Mouse (Mus musculus) retina, postnatal 1 day (tissue): ENCODE data around the gene Ptgs1.

ENCODE experiments used
- DNase-seq: peaks from one replicate; pipeline ENCODE4 v3.0.0-alpha.2; 2012

Ptgs1 gene

DNA sequence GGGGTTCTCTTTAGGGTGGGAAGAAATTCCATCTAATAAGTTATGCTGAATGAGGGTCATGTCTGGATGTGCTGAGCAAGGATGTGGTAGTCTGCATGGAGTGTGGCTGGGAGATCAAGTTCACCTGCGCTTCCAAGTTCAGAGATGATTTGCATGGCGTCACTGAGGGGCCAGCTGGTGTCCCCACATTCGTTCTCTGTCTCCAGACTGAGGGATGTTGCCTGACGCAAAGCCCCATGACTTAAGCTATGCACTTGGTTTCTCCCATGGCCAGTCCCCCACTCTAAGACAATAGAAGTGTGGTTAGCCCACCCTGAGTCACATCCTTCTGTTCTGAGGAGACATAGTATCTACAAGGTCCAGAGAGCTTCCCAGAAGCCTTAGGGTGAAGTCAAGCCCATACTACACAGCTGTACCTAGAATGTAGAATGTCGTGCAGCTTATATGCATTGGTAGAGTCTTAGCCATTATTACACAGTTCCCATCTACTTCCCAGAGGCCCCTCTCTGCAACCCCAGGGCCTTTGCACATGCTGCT is 15.0 kb upstream of the Ptgs1 start:
- no peak for DNase-seq

DNA sequence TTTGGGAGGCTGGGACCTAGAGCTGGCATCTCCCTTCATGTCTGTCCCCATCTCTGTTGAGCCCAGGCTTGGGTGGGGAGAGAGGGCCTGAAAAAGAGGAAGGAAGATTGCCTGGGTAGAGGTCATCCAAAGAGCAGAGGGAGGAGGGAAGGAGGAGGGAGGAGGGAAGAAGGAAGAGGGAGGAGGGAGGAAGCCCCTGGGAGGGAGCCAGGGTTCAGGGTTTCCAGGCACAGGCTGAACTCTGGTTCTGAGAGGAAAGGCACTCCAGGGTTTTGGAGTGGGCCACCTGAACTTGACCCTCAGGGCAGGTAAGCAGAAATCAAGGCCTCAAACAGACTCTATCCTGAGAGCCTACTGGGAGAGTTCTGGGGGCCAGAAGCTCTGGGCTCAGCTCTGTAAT is 13.7 kb upstream of the Ptgs1 start:
- no peak for DNase-seq

DNA sequence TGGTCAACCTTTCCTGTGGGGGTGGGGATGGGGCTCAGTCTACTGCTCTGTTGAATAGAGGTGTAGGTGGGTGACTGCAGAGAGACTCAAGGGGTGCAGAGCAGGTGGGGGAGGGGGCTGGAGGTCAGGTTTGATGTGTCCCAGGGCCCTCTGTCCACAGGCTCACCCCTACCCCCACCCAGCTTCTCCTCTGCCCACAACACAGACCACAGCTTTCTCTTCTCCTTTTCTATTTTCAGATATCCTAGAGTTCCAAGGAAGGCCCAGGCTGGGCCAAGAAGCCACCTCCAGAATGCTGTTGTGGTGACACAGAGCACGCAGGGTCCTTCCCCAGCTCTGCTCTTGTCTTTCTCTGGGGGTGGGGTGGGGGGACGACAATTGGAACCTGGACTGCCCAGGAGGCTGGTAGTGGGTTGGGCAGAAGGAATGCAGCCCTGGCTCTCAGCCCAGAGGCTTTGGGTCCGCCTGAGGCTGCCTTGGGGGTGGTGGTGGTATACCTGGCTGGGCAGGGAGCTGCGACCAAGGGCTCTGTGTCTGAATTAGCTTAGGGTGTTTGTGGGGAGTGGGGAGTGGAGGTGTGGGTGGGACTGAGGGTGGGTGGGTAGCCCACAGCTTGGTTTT is 13.2 kb upstream of the Ptgs1 start:
- DNase-seq = no peak

DNA sequence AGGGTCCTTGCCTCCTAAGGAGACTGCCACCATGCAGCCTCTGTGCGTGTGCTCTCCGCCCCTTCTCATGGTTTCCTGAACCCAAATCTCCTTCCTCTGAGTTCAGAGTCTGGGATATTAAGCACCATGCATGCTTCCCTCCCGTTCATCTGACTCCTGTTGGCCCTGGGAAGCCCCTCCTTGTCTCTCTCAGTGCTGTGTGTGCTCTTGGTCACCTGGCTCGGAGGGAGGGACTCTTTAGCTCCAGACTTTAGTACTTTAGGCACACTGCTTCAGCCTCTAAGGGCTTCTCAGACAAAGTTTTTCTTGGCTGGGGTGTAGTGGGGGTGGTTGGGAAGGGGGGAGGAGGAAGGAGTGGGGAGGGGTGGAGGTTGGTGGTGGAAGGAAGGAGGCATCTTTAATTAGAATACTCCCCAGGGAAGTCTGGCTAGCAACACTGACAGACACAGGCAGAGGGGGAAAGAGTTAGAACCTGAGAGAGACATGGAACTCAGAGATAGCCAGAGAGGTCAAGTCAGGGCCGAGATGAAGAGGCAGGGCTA is 12.5 kb upstream of the Ptgs1 start:
- DNase-seq = no peak

DNA sequence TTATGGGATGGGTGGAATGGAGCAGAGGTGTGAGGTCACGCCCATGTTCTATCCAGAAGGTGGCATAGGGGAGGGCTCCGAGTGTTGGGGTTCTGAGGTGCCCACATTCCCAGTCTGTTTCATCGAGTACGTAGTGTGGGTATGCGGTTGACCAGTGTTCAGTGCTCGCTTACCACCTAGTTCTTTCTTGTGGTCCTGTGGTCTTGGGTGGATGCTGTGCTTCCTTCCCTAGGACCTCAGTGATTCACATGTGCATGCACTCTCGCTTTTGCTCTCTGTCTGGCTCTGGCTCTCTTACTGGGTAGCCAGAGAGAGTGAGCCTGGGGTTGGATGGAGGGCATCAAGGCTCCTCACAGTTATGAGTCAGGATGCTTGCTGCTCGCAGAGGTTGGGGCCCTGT is 10.1 kb upstream of the Ptgs1 start:
- no peak for DNase-seq

DNA sequence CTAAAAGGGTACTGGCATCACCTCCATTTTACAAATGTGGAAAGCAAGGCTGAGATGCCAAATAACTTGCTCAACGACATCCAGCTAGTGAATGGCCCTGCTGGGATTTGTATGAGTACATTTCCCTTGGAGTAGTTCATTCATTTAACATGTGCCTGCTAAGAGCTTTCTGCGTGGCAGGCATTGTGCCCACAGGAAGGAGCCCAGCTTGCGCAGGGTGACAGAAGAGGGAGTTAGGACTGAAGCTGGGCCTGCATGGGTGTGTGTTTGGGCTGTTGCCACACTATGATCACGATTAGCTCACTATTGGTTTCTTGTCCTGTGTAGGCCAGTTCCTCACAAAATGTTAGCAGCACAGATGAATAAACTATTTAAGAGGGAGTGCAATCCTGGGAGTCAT is 9.3 kb upstream of the Ptgs1 start:
- DNase-seq = no peak

DNA sequence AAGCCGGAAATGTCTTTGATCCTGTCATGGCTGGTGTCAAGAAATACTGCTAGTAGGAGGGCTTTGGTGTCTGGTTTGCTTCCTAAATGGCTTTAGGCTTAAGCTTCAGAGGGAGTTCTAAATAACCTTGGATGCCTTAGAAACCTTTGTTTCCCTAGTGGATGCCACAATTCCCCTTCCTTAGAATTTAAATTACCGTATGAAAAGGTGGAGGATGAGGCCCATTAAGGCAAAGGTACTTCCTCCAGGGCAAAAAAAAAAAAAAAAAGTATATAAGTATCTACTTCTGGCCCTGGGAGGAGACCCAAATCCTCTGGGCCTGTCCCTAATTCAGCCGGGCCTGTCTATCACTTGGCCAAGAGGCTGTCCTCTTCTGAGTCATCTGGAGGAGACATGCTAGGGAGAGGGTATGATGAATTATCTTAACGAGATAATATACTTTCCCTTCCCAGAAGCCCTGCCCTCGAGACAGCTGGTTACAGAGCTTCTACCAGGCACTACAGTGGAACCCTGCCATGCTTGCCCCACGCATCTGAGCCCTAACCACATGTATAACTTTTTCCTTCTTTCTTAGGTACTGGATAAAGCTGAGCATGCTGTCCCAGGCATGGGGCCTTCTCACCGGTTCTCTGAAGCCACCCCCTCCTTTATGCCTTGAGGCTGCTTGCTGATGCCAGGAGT is 7.9 kb upstream of the Ptgs1 start:
- DNase-seq = no peak

DNA sequence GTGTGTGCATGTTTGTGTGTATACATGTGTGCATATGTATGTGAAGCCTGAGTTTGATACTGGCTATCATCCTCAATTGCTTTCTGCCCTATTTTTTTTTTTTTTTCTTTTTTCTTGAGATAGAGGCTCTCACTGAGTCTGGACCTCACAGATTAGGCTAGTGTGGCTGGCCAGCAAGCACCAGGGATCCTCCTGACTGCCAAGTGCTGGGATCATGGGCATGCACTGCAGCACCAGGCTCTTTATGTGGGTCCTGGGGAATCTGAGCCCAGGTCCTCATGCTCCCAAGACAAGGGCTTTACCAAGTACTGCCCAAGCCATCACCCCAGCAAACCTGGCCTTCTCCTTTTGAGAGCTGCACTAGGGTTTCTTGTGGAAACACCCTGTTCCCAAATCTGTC is 6.8 kb upstream of the Ptgs1 start:
- DNase-seq = no peak

DNA sequence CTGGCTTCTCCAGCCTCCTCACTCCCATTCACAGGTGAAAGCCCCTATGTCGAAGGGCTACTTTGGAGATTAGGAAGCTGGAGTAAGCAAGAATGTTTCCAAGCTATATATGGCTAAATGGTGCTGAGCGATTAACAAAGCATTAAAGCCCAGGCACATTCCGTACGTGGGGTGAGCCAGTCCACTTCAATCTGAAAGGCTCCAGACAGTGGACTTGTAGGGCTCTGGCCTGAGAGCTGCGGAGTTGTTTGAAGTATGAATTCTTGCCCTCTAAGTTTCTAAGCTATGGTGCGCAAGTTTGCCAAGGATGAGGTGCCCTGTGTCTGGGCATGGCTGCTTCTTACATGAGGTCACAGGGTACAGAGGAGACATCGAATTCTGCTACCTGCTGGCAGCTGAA is 6.1 kb upstream of the Ptgs1 start:
- DNase-seq = no peak

DNA sequence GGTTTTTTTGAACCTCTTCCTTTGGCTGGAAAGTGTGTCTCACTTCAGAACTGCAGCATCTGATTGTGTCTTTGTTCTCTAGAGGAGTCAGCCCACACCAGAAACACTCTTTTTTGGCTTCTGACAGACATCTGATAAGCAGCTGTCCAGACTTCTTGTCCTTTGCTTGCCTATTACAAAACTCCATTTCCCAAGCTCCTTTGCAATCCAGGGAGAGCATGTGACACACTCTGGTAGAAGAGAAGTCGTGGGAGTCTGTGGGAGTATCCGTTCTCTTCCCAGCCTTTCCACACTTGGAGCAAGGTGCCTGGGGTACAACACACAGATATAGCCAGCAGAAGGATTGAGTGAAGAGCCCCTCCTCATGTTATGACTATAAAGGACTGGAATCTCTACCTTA is 5.6 kb upstream of the Ptgs1 start:
- DNase-seq = no peak

DNA sequence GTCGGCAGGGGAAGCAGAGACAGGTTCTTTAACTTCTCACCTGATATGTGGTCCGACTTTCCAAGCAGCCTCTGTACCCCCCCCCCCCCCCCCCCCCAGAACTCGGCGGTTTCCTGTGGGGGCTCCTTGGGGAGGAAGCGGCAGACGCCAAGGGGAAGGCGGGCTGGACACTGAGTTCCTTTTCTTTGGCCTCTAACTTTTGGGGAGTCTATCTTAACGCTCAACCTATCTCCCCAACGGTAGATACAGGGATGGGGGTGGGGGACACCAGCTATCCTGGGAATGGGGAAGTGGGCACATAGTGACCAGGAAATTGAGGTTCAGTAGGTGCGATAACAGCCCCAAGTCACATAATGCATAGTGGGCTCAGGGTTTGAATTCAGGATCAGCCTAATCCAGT is 741 bp downstream of the Ptgs1 start:
- DNase-seq = no peak

DNA sequence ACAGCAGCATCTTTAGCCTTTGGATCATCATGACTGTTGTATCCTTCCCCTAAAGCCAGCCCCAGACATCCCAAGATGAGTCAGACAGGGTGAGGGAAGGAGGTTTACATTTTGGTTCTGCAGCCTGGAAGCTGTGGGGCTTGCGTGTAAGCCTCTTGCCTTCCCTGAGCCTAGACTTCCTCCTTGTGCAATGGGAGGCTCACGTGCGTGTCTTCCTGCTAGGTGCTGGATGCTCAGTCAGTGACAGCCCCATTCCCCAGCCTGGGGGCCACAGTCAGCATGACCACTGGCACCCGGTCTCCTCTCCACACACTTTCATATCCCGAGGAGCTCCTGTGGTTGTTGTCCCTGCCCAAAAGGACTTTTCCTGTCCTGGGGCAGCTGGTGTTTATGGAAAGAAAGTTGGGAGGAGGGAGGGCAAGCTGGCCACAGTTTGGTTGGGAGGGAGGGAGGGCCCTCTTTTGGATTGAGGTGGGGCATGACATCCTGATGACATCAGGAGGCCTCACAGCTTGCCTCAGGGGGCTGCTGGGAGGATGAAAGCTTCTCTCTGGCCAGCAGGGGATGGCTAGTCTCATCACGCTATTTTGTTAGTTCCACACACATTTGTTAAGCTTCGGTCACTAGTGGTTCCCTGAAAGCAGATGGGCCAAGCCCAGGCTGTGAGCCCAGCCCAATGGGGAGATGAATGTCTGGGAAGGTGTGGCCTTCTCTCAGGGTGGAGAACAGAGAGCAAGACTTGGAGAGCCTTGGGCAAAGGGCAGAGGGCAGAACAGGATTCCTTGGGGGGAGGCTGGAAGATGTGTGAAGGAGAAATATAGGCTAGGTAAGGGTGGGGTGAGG is 4.5 kb downstream of the Ptgs1 start:
- no peak for DNase-seq

DNA sequence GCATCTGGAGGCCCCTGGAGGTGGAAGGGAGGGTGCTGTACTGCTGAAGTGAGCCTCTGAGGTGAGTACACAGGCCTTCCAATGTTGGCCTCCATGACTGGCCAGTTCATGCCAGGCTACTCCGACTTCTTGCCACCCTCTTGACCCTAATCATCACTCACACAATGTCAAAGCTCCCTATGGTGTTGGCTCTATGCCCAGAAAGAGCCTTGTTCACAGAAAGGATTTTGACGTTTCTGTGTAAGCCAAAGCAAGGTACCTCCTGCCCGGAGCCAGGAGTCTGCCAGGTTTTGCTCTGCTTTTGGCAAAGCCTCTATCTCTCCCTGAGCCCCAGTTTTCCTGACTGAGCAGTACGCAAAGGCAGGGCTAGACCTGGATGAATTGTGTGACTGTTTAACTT is 5.7 kb downstream of the Ptgs1 start:
- DNase-seq = peak; percentile 20

DNA sequence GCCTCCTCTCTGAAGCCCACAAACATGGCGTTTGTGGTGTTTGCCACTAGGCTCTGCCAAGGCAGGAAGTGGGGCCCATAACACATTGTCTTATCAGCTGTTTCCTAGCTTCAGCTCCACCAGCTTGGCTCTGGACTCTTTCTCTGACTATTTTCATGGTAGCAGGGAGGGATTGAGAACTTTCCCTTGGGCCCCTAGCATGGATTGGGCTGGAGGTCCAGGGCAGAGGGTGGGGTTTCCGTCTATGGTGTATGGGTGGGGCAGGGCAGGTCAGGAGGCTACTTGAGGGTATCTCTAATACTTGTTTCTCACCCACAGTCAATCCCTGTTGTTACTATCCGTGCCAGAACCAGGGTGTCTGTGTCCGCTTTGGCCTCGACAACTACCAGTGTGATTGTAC is 6.7 kb downstream of the Ptgs1 start:
- DNase-seq = no peak

DNA sequence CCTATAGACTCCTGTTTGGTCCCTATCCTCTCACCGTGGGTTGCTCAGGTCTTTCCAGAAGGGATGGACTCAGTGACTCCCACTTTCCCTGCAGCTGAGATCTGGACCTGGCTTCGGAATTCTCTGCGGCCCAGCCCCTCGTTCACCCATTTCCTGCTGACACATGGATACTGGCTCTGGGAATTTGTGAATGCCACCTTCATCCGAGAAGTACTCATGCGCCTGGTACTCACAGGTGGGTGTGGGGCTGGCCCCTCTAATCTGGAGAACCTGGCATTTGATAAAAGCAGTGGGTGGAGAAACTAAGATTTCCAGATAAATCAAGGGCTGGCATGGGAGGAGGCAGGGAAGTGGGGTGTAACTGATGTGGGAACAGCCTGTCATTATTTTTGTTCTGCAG is 7.3 kb downstream of the Ptgs1 start:
- no peak for DNase-seq

DNA sequence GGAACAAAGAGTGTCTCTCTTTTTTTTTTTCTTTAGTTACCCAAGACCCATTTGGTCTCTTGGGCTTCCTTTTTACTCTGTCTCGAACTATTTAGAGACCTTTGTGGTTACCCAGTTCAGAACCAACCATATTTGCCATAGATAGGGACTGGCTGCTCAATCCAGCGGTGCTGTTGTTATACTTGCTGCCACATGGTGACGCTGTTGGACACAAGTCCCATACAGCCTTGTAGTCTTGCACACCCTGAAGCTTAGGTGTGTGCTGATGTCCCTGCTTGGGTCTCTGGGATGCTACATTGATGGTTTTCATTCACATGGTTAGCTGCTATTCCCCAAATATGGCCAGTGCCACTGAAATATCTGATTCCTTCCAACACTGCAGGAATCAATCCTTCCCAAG is 8.2 kb downstream of the Ptgs1 start:
- no peak for DNase-seq

DNA sequence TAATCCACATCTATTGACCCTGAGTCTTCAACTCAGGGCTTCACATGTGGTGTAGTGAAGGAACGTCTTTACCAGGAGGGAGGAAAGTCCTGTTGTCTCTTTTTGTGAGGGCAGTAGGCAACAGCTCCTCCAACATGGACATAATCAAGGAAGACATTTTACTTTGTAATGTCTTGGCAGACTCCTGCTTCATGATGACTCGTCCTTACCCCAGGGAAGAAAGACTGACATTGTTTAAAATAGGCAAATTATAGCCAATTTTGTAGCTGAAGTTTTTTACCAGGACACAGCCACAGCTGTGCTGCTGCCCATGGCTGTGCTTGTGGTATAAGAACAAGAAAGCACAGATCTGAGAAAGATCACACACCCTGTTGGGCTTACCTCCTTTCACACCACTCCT is 8.7 kb downstream of the Ptgs1 start:
- DNase-seq = no peak

DNA sequence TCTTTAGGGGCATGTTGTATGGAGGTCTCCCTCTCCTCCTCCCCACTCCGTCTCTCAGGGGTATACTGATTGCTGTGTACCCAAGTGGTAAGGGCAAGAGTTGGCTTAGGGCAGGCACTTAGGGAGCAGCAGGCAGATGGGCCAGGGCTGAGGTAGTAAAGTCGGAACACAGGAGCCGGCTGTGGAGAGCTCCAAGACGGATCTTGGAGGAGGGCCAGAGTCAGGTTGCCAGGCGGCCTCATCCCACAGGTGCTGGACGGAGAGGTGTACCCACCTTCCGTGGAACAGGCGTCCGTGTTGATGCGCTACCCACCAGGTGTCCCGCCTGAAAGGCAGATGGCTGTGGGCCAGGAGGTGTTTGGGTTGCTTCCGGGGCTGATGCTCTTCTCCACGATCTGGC is 12.3 kb downstream of the Ptgs1 start:
- DNase-seq = no peak

DNA sequence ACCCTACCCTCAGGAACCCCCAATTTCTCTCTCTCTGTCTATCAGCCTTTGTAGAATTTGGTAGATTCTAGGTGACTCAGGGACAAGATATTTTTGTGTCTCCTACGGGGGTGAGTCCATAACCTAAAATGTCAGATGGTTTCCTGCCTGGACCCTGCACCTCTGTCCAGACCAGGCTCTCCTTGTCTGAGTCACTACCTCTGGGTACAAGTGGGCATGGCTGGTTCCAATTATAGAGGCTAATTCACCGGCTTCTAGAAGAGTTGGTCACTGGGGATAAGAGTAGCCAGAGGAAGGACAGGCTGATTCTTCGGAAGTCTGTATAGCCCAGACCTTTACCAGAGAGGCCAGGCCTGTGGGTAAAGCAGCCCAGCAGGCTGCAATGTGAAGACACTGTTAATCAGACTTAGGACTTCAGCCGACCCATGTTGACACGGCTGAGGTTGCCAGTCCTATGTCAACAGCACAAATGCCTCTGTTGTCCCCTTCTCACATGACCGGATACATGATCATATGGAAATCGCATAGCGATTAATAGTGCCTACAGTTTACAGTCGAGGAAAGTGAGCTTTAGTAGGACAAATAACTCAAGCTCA is 13.2 kb downstream of the Ptgs1 start:
- no peak for DNase-seq

DNA sequence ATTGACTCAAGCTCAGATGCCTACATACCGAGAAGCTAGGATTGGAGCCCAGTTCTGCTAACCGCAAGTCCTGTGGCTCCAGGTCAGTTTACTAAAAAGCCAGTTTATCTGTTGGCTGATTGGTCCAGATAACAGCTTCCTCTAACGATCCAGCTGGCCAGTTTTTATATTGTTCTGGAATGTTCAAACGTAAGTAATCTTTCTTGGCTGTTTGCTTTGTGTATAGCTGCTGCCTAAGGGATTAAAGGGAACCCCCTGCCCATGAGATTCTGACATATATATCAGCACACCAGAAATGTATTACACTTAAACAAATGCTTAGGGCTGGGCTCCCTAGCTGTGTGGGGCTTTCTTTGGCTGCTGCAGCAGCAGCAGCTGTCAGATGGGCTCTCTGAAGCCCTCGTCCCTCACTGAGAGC is 13.7 kb downstream of the Ptgs1 start:
- DNase-seq = peak; percentile 55

DNA sequence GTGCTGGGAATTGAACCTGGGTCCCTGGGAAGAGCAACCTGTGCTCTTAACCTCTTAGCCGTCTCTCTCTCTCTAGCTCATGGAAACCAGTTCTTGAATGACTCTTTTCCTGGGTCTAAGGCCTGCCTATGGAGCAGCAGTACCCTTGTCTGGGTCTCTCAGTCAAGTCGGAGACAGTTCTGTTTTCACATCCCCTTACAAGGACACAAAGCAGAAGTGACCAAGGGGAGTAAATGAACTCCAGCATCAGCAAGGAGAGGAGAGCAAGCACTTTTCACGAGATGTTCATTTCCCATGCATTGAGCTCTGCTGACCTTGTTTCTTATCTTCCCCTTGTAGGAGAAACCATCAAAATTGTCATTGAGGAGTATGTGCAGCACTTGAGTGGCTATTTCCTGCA is 14.5 kb downstream of the Ptgs1 start:
- DNase-seq = no peak

DNA sequence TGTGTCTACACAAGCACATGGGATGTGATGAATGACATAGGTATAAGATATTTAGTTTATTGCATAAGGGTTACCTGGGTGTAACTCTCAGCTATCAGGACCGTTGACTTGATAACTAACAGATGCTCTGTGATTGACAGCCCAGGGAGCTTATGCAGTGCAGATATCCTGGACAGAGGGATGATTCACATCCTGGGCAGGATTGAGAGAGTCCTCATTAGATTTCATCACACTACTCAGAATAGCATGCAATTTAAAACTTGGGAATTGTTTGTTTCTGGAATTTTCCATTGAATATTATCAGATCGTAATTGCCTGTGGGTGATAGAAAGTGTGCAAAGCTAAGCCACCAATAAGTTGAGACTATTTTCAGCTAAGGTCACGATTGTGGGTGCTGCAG is 17.7 kb downstream of the Ptgs1 start:
- DNase-seq = no peak

DNA sequence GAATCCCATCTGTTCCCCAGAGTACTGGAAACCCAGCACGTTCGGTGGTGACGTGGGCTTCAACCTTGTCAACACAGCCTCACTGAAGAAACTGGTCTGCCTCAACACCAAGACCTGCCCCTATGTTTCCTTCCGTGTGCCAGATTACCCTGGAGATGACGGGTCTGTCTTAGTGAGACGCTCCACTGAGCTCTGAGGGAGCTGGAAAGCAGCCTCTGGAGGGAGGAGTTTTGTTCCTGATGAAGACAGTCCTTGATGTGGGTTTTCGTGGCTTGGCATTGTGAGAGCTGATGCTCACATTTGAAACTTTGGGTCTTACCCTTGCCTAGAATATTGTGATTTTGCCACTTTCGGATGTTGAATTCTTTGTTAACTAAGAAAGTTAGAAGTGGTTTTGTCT is 20.9 kb downstream of the Ptgs1 start:
- no peak for DNase-seq
